Comparison of ENCODE assay signal across 8 mouse cellular contexts in the genomic region with DNA sequence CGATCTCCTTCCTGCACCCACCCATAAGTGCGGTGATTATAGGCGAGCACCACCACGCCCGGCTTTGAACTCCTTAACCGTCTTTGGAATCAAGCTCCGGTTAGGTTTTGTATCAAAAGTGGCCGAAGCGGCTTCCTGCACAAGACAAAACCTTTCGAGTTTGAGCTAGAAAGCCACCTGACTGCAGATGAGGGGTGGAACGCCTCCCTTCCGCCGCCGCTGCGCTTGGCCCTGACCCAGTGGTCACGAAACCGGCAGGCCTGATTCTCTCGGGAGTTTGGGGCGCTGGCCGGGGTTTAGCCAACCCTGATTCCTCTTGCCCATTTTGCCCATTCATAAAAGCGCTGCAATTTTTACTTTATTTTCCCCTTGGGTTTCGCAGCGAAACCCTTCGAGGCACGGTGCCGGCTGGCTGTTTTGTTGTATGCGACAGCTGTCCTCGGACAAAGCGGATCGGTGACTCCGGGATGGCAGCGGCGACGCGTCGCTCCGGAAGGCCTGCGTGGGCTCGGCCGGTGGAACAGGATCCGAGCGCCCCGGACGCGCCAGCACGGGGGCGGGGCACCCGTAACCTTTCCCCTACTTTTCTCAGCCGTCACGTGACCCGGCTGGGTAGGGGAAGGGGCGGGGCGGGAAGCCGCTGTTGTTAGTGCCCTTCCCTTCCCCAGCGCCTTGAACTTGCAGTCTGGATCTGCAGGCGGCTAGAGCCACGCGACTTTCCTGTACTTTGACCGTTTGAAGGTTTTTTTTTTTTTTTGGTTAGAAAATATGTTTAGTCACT. TPM values are rescaled to one million over a fixed set of nuclear protein-coding genes. Genes with fewer than 3 reads are reported as not detected.
A peak's percentile ranks its signal among the peaks of the same experiment; 100 is the strongest.
DNase-seq lines count a peak whose midpoint lies in the region; ATAC-seq lines count a peak whose summit lies in the region.

No protein-coding gene starts in this region.

- H3K9ac ChIP-seq in embryonic facial prominence, embryonic 15.5 days, result peak overlapping the region; percentile 9
- H3K9ac ChIP-seq in kidney, embryonic 15.5 days, result peak overlapping the region; percentile 34
- H3K9ac ChIP-seq in liver, embryonic 12.5 days, result peak overlapping the region; percentile 79
- H3K9ac ChIP-seq in stomach, embryonic 14.5 days (replicated peaks; ENCODE audit: low read depth, low read length), result peak overlapping the region; percentile 38

- H3K27ac ChIP-seq in embryonic facial prominence, embryonic 15.5 days (replicated peaks), result peak overlapping the region; percentile 89
- H3K27ac ChIP-seq in heart, embryonic 10.5 days, result peak overlapping the region; percentile 90
- H3K27ac ChIP-seq in kidney, embryonic 15.5 days, result peak overlapping the region; percentile 96
- peak overlapping the region; percentile 87 for H3K27ac ChIP-seq in liver, embryonic 12.5 days
- H3K27ac ChIP-seq in stomach, embryonic 14.5 days (ENCODE audit: low read length), result peak overlapping the region; percentile 93

- no peaks in the 10 kb centered on the region for H3K9me3 ChIP-seq in embryonic facial prominence, embryonic 15.5 days (replicated peaks)
- H3K9me3 ChIP-seq in heart, embryonic 10.5 days, result no peaks in the 10 kb centered on the region
- H3K9me3 ChIP-seq in kidney, embryonic 15.5 days (replicated peaks), result no peaks in the 10 kb centered on the region; the same call in 1 of the 2 replicates
- no peaks in the 10 kb centered on the region for H3K9me3 ChIP-seq in liver, embryonic 12.5 days (replicated peaks)
- H3K9me3 ChIP-seq in stomach, embryonic 14.5 days (ENCODE audit: control insufficient read depth, low read depth, low read length), result no peaks in the 10 kb centered on the region

- no peaks in the 10 kb centered on the region for H3K27me3 ChIP-seq in embryonic facial prominence, embryonic 15.5 days
- peaks cover 19% of the 10 kb centered on the region; the same call in 1 of the 2 replicates for H3K27me3 ChIP-seq in heart, embryonic 10.5 days (ENCODE audit: insufficient read depth, poor library complexity, severe bottlenecking)
- 0 out of 2 replicates have a peak, but pooled peaks cover 3% of the 10 kb centered on the region for H3K27me3 ChIP-seq in kidney, embryonic 15.5 days
- H3K27me3 ChIP-seq in liver, embryonic 12.5 days (replicated peaks), result no peaks in the 10 kb centered on the region
- no peaks in the 10 kb centered on the region for H3K27me3 ChIP-seq in stomach, embryonic 14.5 days (ENCODE audit: control insufficient read depth, insufficient read depth, low read length)

- peak overlapping the region; percentile 92 for H3K4me2 ChIP-seq in embryonic facial prominence, embryonic 15.5 days (replicated peaks)
- H3K4me2 ChIP-seq in kidney, embryonic 15.5 days, result peak overlapping the region; percentile 98
- H3K4me2 ChIP-seq in liver, embryonic 12.5 days, result peak overlapping the region; percentile 100
- peak overlapping the region; percentile 98 for H3K4me2 ChIP-seq in stomach, embryonic 14.5 days (replicated peaks; ENCODE audit: low read depth, low read length)

- ATAC-seq in embryonic facial prominence, embryonic 15.5 days (ENCODE audit: insufficient number of reproducible peaks, low FRiP score, low TSS enrichment, low read depth), result peak; percentile 79
- ATAC-seq in kidney, embryonic 15.5 days (replicated peaks; ENCODE audit: low FRiP score), result peak; percentile 77
- peak; percentile 69 for ATAC-seq in liver, embryonic 12.5 days
- ATAC-seq in stomach, embryonic 14.5 days (ENCODE audit: insufficient number of reproducible peaks, insufficient read depth, low FRiP score, low read depth), result peak; percentile 67

- DNase-seq in B cell, adult 2 months, result peak; percentile 95 to 96
- peak; percentile 87 to 88 for DNase-seq in adrenal gland, postnatal 4 days (ENCODE audit: low spot score in 2 of 2)
- peak; percentile 95 for DNase-seq in heart, embryonic 10.5 days (ENCODE audit: low spot score)
- DNase-seq in naive thymus-derived CD4-positive, alpha-beta T cell, adult 2 months (ENCODE audit: low read depth), result peak; percentile 94

- peaks cover 38% of the 10 kb centered on the region for H3K4me1 ChIP-seq in embryonic facial prominence, embryonic 15.5 days
- H3K4me1 ChIP-seq in heart, embryonic 10.5 days, result peaks cover 37% of the 10 kb centered on the region
- H3K4me1 ChIP-seq in kidney, embryonic 15.5 days, result peaks cover 50% of the 10 kb centered on the region
- peaks cover 81% of the 10 kb centered on the region for H3K4me1 ChIP-seq in liver, embryonic 12.5 days
- peaks cover 30% of the 10 kb centered on the region; the same call in 1 of the 2 replicates for H3K4me1 ChIP-seq in stomach, embryonic 14.5 days (ENCODE audit: control insufficient read depth, insufficient read depth, low read length)

- under 1% methylated on average over 59 of the region's 59 CpGs for WGBS in embryonic facial prominence, embryonic 15.5 days
- 1% methylated on average over 59 of the region's 59 CpGs for WGBS in heart, embryonic 10.5 days
- under 1% methylated on average over 59 of the region's 59 CpGs for WGBS in kidney, embryonic 15.5 days
- under 1% methylated on average over 59 of the region's 59 CpGs for WGBS in liver, embryonic 12.5 days (ENCODE audit: insufficient replicate concordance)
- WGBS in stomach, embryonic 14.5 days, result under 1% methylated on average over 59 of the region's 59 CpGs

- no peaks in the 10 kb centered on the region for H3K36me3 ChIP-seq in embryonic facial prominence, embryonic 15.5 days
- no peaks in the 10 kb centered on the region for H3K36me3 ChIP-seq in heart, embryonic 10.5 days
- H3K36me3 ChIP-seq in kidney, embryonic 15.5 days, result no peaks in the 10 kb centered on the region
- H3K36me3 ChIP-seq in liver, embryonic 12.5 days, result no peaks in the 10 kb centered on the region
- H3K36me3 ChIP-seq in stomach, embryonic 14.5 days (ENCODE audit: control insufficient read depth, insufficient read depth, low read length), result no peaks in the 10 kb centered on the region

- peak overlapping the region; percentile 60 for H3K4me3 ChIP-seq in embryonic facial prominence, embryonic 15.5 days (replicated peaks)
- H3K4me3 ChIP-seq in heart, embryonic 10.5 days, result peak overlapping the region; percentile 65
- H3K4me3 ChIP-seq in kidney, embryonic 15.5 days (replicated peaks), result peak overlapping the region; percentile 68
- peak overlapping the region; percentile 70 for H3K4me3 ChIP-seq in liver, embryonic 12.5 days
- H3K4me3 ChIP-seq in stomach, embryonic 14.5 days (ENCODE audit: low read depth, low read length), result peak overlapping the region; percentile 52

RNA-seq across cellular contexts. Expression of a gene that starts 3.0 kb away (rescaled TPM):
- 100 to 1,000 TPM; 225 to 242 TPM for total RNA-seq in adrenal gland, postnatal 4 days (2021)
- polyA plus RNA-seq in embryonic facial prominence, embryonic 15.5 days (2015; fragmentation: Nextera tagmentation; extraction: Ambion mirVana), result 15.5 and 18.2 TPM in 2 replicates
- 7.1 and 12.5 TPM in 2 replicates for polyA plus RNA-seq in heart, embryonic 10.5 days (2016; fragmentation: Nextera tagmentation; extraction: Ambion mirVana)
- polyA plus RNA-seq in kidney, embryonic 15.5 days (2015; fragmentation: Nextera tagmentation; extraction: Ambion mirVana), result 25.9 and 33.4 TPM in 2 replicates
- 7.0 and 8.3 TPM in 2 replicates for polyA plus RNA-seq in liver, embryonic 12.5 days (2016; fragmentation: Nextera tagmentation; extraction: Ambion mirVana)
- polyA plus RNA-seq in stomach, embryonic 14.5 days (2014; fragmentation: Nextera tagmentation; extraction: Ambion mirVana), result 21.4 and 25.2 TPM in 2 replicates

RNA-seq across cellular contexts. Expression of a gene that starts 42.3 kb away (rescaled TPM):
- 10 to 100 TPM; 11.0 to 11.9 TPM for total RNA-seq in adrenal gland, postnatal 4 days (2021)
- polyA plus RNA-seq in embryonic facial prominence, embryonic 15.5 days (2015; fragmentation: Nextera tagmentation; extraction: Ambion mirVana), result 10.2 and 11.0 TPM in 2 replicates
- polyA plus RNA-seq in heart, embryonic 10.5 days (2016; fragmentation: Nextera tagmentation; extraction: Ambion mirVana), result 7.2 and 7.4 TPM in 2 replicates
- polyA plus RNA-seq in kidney, embryonic 15.5 days (2015; fragmentation: Nextera tagmentation; extraction: Ambion mirVana), result 9.5 and 9.6 TPM in 2 replicates
- 5.1 and 5.7 TPM in 2 replicates for polyA plus RNA-seq in liver, embryonic 12.5 days (2016; fragmentation: Nextera tagmentation; extraction: Ambion mirVana)
- 7.9 and 9.1 TPM in 2 replicates for polyA plus RNA-seq in stomach, embryonic 14.5 days (2014; fragmentation: Nextera tagmentation; extraction: Ambion mirVana)

RNA-seq across cellular contexts. Expression of a gene that starts 42.4 kb away (rescaled TPM):
- 10 to 100 TPM; 70.8 to 71.9 TPM for total RNA-seq in adrenal gland, postnatal 4 days (2021)
- 111 and 116 TPM in 2 replicates for polyA plus RNA-seq in embryonic facial prominence, embryonic 15.5 days (2015; fragmentation: Nextera tagmentation; extraction: Ambion mirVana)
- 114 and 118 TPM in 2 replicates for polyA plus RNA-seq in heart, embryonic 10.5 days (2016; fragmentation: Nextera tagmentation; extraction: Ambion mirVana)
- 126 and 129 TPM in 2 replicates for polyA plus RNA-seq in kidney, embryonic 15.5 days (2015; fragmentation: Nextera tagmentation; extraction: Ambion mirVana)
- polyA plus RNA-seq in liver, embryonic 12.5 days (2016; fragmentation: Nextera tagmentation; extraction: Ambion mirVana), result 95.7 and 99.8 TPM in 2 replicates
- 130 and 134 TPM in 2 replicates for polyA plus RNA-seq in stomach, embryonic 14.5 days (2014; fragmentation: Nextera tagmentation; extraction: Ambion mirVana)

Comparison
In these comparisons a context has a peak if more than half of its experiments do, and no peak if none do; other contexts are left out.
1. Peak in every context shown above with its lines: DNase-seq, ATAC-seq, H3K4me3 ChIP-seq and H3K27ac ChIP-seq.
2. H3K9ac ChIP-seq: peak in every context shown above with its lines; median percentile 79 in liver, embryonic 12.5 days; 38 in stomach, embryonic 14.5 days; 34 in kidney, embryonic 15.5 days; 9 in embryonic facial prominence, embryonic 15.5 days.